Mouse (Mus musculus) erythroblast, embryonic 14.5 days (primary cell): ENCODE data around the gene Rgs3.

Experiments
- GATA1 ChIP-seq: IDR thresholded peaks from 2 replicates; pipeline ENCODE4 v1.6.1; 2012; ENCODE audit warnings: low read length, inconsistent platforms, mixed read lengths
- TAL1 ChIP-seq: IDR thresholded peaks from 3 replicates; pipeline ENCODE4 v1.6.1; 2012; ENCODE audit warnings: low read length, inconsistent platforms, mixed read lengths

- TF ChIP-seq GATA1 (no peak), TAL1 (no peak)
These were observed 128.5 kb downstream of the Rgs3 start for GRCm38 (mm10) chr4:62688142-62688541.
